Mouse (Mus musculus) fibroblast of lung, adult 2 months (primary cell): ENCODE data around the gene Tnpo1.

Experiments
- DNase-seq: peaks from one replicate; pipeline ENCODE4 v3.0.0-alpha.2; 2011; ENCODE audit warnings: low read depth

Tnpo1 gene

DNA sequence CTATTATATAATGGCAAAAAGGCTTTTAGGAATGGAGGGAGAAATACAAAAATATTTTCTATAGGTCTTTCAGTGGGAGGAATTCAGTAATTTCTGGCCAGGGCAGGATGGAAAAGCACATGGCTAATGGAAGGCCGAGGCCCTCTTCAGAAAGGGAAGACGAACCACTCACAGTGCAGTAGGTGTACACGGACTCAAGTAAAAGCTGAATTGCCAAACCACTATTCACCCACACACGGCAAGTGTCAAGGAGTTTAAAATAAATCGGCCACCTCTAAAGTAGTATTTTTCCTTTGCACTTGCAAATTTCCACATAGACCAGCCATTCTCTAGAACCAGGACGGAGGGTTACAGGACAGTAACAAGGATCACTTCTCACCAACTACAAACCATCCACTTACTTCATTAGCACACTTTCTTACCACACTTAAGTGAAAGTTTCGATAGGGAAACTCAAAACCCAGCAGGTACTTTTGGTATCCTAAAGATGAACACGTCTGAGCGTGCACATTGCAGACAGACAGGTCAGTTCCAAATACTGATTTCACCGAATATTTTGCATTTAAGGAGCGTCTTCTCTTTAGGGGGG, 1.2 kb downstream of the Tnpo1 start:
- no peak for DNase-seq

DNA sequence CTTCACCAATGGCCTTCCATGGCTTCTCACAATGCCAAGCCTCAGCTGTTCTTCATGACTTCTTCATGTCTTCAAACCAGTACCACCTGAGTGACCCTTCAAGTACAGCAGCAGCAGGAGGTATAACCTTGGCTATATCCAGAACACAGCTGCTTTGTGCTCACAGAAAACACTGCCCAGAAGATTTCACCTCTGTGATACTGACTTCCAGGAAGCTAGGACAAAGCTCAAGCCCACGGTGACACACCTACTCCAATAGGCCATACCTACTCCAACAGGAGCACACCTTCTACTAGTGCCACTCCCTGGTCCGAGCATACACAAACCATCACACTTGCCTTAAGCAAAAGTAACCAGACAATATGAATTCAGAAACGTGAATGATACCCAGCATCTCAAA, 3.4 kb downstream of the Tnpo1 start:
- DNase-seq, result no peak

DNA sequence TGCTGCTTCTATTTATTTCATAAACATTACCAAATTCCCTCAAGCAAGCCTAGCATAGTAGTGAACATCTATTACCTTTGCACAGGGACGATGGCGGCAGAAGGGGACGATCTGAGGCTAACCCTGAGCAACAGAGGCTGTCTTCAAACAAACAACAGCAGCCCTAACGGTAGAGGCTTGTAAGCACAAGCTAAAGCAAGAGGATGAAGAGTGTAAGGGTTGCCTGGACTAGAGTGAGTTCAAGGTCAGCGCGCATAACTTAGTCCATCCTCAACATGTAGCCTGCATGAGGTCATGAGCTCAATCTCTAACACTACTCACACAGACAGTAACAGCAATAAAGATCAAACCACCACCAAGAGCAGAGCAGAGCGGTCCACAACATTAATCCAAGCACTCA, 4.9 kb downstream of the Tnpo1 start:
- no peak for DNase-seq

- DNase-seq, result no peak
These were observed 5.9 kb downstream of the Tnpo1 start for GRCm38 (mm10) chr13:98920300-98920699.

- no peak for DNase-seq
These were observed 6.5 kb downstream of the Tnpo1 start for GRCm38 (mm10) chr13:98919695-98920094.

DNA sequence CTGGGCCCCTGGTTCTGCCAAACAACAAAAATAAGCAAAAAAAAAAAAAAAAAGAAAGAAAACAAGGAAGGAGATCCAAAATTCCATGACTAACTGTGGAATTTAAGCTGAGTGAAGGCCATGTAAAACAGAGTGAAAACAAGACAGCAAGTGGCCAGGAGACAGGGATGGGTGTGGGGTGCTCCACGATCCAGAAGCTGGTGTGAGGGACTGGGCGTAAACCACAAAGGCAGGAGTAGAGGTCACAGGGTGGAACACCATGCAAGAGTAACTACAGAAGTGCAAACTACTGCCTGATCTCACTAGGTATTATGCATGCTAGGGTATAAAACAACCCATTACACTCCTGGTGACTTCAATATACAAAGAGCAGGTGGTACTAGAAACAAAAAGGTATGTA, 8.3 kb downstream of the Tnpo1 start:
- peak; percentile 25 for DNase-seq

DNA sequence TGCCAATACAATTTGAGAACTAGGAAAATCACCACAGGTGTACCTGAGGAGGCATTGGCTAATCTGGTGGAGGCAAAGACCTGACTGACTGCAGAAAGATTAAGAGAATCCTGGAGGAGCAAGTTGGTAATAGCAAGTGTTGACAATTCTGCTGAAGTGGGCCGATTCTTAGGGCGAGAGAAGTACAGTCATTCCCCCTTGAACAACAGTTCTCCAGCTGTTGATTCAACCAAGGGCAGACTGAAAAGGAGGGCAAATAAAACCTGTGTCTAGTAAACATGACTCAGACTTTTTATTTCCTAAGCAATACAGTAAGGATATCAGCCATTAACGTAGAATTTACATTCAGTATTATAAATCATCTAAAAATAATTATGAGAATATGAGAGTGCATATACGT, 10.6 kb downstream of the Tnpo1 start:
- no peak for DNase-seq

DNA sequence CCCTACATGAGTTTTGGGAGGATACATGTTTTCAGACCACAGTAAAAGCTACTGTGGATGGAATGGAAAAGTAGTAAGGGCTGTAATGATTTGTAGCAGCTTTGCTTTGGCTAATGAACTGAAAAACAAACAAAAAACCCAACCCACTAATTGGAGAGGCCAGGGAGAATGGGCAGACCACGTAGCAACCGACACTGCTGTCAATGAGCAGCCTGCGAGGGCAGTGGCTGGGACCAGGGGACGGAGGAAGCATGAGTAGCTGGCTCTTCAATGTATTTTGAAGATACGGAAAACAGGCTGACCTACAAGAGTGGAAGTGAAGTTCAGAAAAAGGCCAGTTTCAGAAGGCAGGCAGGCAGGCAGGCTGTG, 11.4 kb downstream of the Tnpo1 start:
- DNase-seq, result no peak

DNA sequence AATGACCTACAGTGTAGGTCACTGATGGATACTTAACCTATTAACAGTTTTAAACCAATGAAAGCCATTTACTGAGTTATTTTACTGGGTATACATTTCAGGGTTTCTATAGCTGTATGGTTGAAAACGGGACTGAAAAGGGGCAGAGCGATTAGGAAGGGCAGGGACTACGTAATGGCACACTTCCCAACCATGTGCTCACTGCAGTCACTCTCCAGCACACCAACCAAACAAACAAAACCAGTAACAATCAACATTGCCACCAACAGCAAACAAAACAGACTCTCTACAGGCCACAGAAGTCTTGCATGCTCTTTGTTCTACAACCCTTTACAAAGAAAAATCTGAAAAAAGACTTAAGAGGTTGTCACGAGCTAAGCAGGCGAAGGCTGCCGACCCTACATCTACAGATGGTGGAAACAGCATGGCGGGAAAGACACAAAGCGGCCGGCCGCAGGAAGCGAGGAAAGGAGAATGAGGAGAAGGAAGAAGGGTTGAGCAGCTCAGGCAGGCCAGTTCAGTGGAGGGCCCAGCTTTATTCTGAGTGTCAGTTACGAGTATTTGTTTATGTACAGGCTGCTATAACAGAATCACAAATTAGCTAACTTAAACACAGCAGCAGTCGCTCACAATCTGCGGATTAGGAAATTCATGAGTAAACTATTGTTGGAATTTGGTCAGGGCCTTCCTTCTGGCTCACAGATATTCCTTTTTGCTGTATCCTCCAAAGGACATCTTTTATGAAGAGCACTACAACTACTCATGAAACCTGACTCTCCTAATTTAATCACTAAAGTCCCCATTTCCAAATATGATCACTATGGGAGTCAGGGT, 12.0 kb downstream of the Tnpo1 start:
- no peak for DNase-seq

DNA sequence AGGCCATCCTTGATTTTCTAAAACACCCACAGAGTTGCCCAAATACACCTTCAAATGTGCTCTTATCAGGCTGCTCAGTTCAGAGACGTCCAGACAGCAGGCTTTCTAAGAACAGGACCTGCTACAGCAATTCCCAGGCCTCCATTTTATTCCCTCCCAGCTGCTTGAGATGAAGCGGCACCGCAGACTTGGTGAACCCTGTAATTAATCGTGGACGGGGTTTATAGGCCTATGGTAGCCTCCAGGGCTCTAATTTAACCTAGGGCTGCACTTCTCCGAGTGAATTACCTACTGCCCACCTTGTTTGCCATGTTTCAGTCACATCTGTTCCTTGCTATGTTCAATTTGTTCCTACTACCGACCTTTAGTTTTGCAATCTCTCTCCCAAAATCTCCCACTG, 13.0 kb downstream of the Tnpo1 start:
- no peak for DNase-seq

DNA sequence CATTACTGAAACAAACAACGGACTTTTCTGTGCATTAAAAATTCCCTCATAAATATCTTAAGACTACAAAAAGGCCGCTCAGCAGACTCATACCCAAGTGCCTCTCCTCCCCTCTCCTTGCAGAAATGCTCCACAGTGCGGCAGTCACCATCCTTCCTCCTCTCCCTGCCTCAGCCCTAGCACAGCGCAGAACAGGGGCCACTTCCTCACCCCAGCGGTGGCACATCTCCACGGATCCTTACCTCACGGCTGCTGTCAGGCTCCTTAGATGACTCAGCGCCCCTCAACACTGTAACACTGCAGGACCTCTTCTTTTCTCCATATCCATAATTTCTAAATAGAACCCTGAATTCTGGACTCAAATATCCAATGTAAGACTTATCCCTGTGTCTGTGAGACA, 13.6 kb downstream of the Tnpo1 start:
- DNase-seq, result no peak

GRCm38 (mm10) chr13:98910801-98911200, 15.4 kb downstream of the Tnpo1 start:
- no peak for DNase-seq

- DNase-seq, result no peak
These were observed 21.6 kb downstream of the Tnpo1 start for GRCm38 (mm10) chr13:98904608-98905007.

DNA sequence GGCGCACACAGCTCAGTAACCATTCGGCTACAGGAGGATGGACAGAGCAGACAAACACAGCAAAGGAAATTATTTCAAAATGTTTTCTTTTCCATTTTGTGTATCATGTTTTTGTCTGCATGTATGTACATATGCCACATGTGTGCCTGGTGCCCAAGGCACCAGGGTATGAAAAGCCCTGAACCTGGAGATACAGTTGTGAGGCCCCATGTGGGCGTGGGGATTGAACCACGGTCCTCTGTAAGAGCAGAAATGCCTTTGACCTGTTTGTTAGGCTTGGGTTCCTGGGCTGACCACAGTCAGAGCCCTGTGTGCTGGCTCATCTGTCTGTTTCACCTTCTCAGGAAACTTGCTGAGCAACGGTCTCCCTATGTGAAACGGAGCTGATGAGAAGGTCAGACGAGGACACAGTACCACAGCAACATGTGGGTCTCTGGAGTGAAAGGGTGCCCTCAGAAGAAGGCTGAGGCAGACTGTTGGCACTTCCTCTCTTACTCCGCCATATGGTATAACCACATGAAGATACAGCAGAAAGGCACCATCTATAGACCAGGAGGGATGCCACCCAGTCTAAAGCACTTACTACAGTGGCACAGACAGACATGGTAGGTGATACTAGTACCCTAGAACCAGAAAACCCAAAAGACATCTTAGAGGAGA, 23.7 kb downstream of the Tnpo1 start:
- DNase-seq, result no peak

- DNase-seq, result no peak
These were observed 26.6 kb downstream of the Tnpo1 start for GRCm38 (mm10) chr13:98899550-98899949.

DNA sequence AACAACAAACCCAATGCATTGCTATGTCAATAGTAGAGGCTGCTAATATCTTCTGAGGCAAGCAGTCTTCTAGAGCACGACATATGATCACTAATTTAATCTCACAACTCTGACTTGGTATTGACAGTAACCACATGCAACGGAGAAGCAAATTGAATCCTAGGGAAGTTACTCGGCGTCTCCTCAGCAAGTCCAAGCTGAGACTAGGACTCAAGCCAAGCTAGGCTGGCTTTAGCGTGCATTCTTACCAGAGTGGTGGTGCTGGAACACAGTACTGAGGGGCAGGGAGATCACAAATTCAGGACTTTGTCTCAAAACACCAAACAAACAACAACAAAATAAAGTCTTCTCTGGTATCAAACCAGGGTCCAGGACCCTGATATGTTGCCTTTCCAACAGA, 28.6 kb downstream of the Tnpo1 start:
- DNase-seq, result no peak

- DNase-seq, result no peak
These were observed 29.6 kb downstream of the Tnpo1 start for GRCm38 (mm10) chr13:98896434-98897126.

DNA sequence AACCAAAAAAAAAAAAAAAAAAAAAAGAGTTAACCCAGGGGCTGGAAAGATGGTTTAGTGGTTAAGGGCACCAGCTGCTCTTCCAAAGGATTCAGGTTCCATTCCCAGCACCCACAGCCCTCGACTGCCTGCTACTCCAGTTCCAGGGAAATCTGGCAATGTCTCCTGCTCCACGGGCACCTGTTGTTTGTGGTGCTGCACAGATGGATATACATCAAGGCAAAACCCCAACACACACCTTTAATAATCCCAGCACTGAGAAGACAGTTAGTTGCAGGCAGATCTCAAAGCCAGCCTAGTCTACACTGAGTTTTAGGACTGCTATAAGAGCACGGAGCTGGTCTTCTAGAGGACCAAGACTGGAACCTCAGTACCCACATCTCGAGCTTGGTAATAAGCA, 30.2 kb downstream of the Tnpo1 start:
- no peak for DNase-seq

GRCm38 (mm10) chr13:98894900-98895299, 31.3 kb downstream of the Tnpo1 start:
- DNase-seq, result no peak

- DNase-seq, result no peak
These were observed 34.7 kb downstream of the Tnpo1 start for GRCm38 (mm10) chr13:98891443-98891842.

DNA sequence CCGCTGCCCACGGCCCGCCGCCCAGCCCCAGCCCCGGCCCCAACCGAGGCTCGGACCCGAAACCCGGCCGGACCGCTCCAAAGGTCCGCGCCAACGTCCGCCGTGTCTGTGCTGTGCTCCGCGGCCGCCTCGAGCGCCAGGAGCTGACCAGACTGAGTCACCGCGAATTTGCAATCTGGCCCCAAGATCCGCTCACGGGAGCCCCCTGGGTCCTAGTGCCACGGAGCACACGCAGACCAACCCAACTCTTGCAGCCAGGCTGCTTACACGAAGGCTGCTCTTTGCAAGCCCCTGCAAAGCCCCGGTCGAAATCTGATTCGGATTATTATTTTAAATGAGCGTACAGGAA, 35.3 kb downstream of the Tnpo1 start:
- peak; percentile 66 for DNase-seq

DNA sequence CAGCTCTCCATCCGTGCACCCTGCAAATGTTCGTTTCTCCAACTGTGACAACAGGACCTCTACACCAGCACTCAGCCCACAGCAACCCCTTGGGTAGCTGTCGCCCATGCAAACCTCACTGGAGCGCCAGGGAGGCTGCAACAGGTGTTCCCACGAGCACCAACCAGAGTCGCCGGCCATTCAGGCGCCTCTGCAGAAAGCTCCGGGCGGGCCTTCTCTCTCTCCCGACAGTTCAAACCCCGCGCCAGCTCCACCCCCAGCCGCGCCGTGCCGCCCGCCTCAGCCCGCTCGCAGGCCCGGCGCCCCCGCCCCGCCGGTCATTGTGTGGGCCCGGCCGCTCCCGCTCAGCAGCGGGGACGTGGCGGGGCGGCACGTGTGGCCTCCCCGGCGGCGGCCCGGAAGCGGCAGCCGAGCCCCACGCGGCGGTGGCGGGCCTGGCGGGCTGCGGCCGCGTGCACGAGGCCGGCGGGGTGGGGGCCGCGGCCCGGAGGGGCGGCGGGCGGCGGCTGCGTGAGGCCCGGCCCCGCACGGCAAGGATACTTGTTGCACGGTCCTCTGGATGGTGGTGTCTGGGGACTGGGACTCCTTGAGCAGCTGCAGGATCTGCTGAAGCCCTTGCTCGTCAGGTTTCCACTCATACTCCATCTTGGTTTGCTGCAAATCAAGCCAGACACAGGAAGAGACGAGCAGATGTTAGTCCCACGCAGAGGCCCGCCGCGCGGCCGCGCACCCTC, 35.9 kb downstream of the Tnpo1 start:
- DNase-seq, result no peak
